Mouse (Mus musculus) thymus, adult 18-20 months (tissue): ENCODE measurements around the gene Pappa.

Source experiments
- DNase-seq, 2 experiments: peaks; one replicate each; pipeline ENCODE4 v3.0.0; 2022; ENCODE audit warnings: mixed read lengths in 2 of 2

Gene Pappa

DNA sequence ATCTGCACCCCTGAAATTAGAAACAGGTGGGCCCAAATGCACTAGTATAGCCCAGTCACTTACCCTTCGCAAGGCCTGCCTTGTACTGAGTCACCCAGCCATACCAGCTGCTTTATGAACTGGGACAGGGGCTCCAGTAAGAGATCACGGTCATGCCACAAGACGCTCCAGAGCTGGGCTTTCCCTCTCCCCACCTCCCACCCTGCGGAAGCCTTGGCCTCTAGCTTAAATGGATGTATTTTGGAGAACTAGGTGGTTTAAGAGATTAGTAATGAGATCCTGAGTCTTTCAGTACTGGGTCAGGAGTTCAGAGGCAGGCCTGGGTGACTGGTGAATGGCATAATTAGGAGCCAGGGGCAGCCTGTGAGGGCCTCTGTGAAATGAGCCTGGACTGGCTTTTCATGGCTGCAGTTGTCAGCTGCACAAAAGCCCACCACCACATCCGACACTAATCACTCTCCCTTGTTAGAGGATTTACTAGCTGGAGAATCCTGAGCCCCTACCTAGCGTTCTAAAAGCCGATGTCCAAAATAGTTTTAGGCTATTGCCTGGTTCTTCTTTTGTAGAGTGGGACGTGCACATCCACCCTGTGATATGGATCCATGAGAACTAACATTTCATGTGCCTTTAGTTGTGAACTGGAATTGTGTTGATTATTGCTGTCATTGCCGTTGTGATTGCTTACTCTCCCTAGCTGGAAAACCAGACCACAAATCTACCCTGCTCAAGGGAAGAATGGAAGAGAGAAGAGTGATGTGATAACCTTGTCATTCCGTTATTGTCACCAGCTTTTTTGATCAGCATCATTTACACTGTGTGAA is 154.7 kb downstream of the Pappa start:
- DNase-seq = no peak

GRCm38 (mm10) chr4:65279272-65279653 is 155.3 kb downstream of the Pappa start:
- DNase-seq = no peak

GRCm38 (mm10) chr4:65279979-65280677 is 156.2 kb downstream of the Pappa start:
- DNase-seq = no peak

DNA sequence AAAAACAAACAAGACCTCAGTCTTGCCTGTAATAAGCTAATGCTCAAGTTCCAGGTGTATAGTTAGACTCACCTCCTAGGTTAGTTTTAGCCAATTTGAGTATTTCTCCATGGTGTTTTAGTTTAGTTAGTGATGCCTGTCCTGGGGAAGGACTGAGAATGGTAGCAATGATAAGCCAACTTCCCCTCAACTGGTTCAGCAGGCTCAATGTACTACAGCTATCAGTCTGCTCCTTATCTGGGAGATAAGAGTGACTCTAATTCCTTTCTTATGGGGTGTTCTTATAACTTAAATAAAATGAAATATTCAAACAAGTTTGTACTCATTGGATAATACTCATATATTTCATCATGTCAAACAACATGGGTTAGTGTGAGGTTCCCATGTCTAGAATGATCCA is 156.9 kb downstream of the Pappa start:
- DNase-seq = no peak

DNA sequence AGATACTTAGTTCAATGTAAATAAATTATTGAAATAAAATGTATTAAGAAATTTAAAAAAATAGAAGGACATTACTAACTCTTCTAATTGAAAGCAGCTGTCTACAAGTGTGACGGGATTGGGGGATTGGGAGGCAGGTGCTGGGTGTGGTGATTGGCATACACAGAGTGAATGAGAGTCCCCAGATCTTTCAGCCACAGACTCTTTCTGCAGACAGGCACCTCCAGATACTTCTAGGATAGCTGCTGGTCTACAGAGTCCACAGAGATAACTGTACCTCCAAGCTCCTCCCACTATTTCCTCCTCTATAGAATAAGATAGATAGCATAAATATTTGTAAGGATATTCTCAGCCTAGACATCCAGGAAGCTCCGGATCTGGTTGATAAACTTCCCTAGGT is 159.6 kb downstream of the Pappa start:
- no peak for DNase-seq

DNA sequence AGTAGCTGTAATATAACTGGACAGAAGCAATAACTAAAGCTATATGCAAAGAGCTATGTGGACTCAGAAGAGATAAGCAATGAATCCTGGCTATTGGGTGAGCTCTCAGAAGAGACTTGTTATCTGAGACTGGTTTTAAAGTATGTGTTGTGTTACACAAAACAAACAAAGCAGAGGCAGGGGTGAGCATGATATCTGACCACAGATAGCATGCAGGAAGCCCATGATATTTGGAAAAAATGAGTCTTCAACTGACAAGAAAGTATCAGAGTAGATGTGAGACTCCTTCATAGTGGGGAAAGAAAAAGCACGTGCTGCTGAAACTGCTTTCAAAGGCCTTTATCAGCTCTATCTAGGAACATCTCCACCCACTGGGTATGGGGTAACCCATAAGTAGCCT is 161.2 kb downstream of the Pappa start:
- DNase-seq = no peak

DNA sequence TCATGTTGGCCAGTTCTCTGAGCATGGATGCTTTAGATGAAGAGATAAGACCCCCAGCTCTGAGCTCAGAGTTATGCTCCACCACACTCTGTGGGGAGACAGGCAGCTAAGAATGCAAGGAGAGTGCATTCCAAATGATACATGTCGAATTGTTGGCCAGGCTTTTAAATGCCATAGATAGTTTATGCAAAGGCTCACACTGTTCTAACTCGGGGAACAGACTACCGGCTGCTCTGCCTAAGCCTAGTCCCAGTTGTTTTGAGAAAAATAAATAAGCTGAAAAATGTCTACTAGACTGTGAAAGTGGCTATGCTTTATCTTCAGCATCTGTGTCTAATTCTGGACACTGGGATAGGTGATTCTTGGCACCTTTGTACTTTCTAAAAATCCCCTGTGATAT is 165.3 kb downstream of the Pappa start:
- DNase-seq = no peak

GRCm38 (mm10) chr4:65295741-65296140 is 171.8 kb downstream of the Pappa start:
- no peak for DNase-seq

DNA sequence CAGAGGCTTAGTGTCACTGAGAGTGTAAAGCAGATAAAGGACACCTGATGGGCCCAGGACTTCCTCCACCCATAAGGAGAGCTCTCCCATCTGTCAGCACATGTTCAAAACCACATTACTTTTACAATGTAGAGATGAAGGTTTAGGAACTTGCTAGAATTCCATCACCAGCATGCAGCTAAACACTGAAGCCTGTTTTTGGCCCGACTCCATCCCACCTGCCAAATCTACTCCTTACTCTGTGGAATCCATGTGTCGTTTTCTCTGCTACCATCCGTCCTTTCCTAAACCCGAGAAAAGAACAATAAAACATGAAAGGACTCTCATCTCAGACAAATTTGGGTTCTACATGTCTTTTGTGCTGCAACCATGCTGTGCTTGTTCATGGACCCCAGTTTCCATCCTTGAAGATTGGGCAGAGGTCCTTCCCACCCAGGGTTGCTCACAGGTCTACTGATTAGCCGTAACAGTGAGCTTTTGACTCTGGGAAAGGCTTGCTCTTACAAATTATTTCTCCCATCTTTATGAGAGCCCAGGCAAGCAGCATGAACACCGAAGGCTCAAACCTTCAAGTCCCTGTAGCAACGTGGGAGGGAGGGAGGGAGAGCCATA is 172.5 kb downstream of the Pappa start:
- no peak for DNase-seq

DNA sequence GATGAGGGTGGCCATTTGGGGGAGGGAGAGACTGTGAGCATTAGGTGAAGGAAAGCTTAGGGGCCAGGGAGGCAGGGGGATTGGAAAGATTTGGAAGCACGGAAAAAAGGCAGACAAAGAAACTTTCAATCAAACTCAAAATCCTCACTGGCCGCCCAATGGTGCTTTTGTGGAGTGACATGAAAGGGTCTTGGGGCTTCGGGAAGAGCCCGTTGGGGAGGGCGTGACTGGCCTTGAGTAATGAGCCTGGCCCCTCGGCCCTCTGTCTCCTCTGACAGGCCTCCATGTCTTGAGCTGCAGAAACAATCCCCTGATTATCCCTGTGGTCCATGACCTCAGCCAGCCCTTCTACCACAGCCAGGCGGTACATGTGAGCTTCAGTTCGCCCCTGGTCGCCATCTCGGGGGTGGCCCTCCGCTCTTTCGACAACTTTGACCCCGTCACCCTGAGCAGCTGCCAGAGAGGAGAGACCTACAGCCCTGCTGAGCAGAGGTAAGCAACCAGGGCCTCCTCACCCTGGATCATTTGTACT is 173.1 kb downstream of the Pappa start:
- DNase-seq = no peak

- no peak for DNase-seq
Measured at GRCm38 (mm10) chr4:65298212-65299181, 174.5 kb downstream of the Pappa start.

GRCm38 (mm10) chr4:65299365-65299764 is 175.4 kb downstream of the Pappa start:
- no peak for DNase-seq

DNA sequence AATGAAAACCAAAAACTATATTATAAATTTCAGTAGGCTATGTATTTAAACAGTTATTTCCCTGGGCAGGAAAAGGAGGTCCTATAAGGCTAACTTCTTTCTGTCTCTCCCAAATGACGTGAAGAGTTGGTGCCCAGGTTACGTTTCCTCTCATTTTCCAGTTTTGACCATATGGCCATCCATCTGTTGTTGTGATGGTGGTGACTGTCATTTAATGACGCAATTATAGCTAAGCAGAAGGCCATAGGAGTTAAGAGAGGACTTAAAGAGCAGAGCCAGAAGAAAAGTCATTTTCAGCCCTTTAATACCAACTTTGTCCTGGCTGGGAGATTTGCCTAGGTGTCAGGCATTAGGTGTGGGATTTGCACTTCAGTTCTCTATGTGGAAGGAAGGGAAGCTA is 176.5 kb downstream of the Pappa start:
- DNase-seq = no peak

GRCm38 (mm10) chr4:65302666-65303065 is 178.7 kb downstream of the Pappa start:
- DNase-seq = no peak

GRCm38 (mm10) chr4:65317877-65318525 is 194.0 kb downstream of the Pappa start:
- no peak for DNase-seq

DNA sequence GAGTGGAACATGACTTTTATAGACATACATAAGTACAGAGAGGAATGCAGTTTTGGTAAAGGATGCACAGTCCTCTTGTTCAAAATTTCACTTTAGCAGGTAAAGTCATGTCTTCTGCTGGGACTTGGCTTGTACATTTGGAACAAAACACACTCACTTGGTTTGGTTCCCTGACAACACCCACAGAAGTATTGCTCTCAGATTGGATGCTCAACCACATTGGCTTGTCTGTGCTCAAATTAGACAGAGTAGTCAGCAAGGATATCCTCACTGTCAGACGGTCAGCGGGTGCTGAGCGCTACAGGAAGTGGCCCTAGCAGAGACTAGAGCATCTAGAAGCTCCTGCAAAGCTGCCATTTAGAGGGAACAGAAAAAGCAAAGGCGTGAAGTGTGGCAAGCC is 197.4 kb downstream of the Pappa start:
- DNase-seq = no peak

DNA sequence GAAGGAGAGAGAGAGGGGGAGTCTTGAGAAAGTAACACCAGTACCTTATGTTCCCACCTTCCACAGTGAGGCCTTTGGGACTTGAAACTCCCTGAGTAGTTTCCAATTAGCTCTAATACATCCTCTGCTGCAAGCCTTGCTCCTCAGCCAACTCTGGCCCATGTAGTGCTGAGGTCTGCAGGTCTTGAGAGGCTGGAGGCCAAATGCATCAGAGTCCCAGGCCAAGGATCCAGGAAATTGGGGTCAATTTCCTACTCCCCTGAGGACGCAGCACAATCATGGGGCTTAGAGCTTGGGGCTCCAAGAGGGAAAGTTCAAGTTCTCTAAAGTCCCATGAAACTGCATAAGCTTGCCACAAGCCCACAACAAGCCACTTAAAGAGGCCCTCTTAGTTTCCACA is 198.0 kb downstream of the Pappa start:
- no peak for DNase-seq

- DNase-seq = no peak
Measured at GRCm38 (mm10) chr4:65325816-65326215, 201.8 kb downstream of the Pappa start.

DNA sequence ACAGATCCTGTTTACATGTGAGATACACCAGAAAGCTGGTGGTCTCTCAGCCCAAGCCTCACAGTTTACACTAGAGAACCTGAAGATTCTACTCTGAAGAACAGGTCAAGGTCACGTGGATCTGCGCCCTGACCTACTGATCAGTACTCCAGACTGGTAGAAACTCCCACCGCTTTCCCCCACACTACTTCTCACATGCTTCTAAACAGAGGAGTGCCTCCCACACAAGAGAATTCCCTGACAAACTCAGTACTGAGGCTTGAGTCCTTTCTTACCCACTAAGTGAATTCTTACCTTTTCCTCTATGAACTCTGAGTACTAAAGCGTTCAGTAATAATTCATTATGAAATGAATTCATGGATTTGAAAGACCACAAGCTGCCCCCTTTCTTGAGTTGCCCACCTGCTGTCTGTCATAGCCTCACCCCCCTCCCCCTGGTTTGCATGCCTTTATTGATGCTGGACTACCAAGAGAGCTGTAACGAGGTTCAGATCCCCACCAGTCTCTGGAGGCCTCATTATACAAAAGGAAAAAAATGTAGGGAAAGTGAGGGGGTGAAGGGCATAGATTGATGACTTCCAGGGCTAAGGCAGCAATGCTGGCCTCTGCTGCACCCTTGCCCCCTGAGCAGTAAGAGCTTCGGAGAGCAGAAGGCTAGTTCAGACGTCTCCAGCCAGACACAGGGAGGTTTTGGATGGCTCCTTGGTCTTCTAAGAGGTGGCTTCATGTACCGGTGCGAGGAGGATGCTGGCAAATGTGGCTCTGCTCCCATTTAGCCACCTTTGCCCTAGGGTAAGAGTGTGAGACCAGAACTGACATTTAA is 204.7 kb downstream of the Pappa start:
- no peak for DNase-seq

DNA sequence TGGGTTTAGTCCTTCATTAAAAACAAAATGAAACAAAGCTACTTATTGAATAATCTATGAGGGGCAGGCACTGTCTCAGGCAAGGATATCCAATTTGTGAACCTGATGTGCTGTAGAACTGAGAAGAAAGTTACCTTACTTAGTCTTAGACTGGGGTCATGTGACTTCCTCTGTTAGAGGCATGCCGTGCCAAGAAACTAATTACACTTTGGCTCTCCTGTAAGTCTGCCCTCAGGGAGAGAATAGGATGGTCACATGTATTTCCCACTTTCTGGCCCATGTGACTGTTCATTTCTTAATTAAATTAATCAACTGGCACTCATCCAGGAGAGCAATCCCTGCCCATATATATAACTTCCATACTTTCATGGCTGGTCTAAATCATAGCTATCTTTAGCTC is 209.7 kb downstream of the Pappa start:
- no peak for DNase-seq

GRCm38 (mm10) chr4:65341766-65342165 is 217.8 kb downstream of the Pappa start:
- no peak for DNase-seq
